Mouse (Mus musculus) left cerebral cortex, postnatal 36 days (tissue): ENCODE data around the gene Bmp15. TPM values are rescaled to one million over a fixed set of nuclear protein-coding genes. Genes with fewer than 3 reads are reported as not detected.

Experiments used
- DNase-seq, 2 experiments: peaks; one replicate each; pipeline ENCODE4 v3.0.0; 2021 to 2022; ENCODE audit warnings: low spot score in 2 of 2, mixed read lengths in 1 of 2
- intact Hi-C: fragments of 180-260 bp; cut with DNase I; formaldehyde crosslinking; loops from one replicate; pipeline ENCODE4 v1.15.1; 2025
- total RNA-seq, 2 experiments: library from RNA; stranded (reverse); gene quantifications; 2 replicates each; pipeline ENCODE4 v1.2.3; 2021

Bmp15 gene
- under 1 TPM; 0.30 to 0.34 TPM for total RNA-seq

DNA sequence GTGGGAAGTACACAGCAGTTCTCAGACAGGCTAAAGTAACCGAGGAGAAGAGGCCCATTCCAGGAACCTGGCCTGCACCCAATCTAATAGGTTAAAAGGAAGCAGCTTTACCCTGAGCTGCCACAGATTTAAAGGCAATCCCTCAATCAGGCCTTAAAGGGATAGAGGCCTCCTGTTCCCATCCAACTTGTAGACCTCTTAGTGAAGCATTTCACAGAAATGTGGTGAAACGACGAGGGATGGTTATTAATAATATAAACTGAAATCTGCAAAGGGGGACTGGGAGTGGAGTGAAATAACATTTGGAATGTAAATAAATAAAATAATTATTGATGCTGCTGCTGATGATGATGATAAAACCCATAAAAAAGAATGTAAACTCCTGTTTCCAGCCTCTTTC is at the start of gene Bmp15:
Gene Bmp15, minus strand, starts transcription at position 101 of the 400 bp plus-strand sequence.
- intact Hi-C loops: no loop called here

GRCm38 (mm10) chrX:6368822-6369221 is 48.3 kb upstream of the Bmp15 start:
- DNase-seq: no peak
- intact Hi-C loops: no loop called here

More for the DNA sequence above, at the start of gene Bmp15:
- no peak for DNase-seq

DNA sequence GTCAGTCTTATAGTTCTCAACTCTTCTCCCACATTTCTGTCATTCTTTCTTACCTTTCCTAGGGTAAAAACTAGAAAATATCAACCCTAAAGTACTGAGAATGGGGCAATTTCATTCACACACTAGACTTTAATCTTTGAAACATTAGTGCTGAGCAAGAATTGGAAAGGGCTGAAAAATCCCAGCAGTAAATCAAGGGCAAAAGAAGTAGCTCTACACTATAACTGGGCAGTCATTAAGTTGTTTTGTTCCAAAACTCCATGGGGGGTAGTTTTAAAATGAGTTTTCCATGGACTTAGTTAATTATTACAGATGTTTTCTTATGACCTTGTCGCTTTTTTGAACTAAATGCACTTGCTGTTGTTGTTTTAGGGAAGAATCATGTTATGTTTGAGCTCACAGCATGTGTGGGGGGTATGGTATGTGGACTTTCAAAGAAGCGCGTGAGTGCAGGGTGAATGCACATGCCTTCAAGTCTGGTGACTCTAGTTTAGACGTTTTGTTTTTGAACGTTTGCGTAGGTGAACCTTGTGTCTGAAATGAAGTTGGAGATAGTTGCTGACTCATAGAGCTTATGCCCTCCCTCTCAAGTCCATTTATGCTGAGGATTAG is 37.1 kb upstream of the Bmp15 start:
- DNase-seq: no peak
- intact Hi-C loops: no loop called here

GRCm38 (mm10) chrX:6356876-6357275 is 36.4 kb upstream of the Bmp15 start:
- intact Hi-C loops: no loop called here
- no peak for DNase-seq

GRCm38 (mm10) chrX:6345273-6345959 is 24.9 kb upstream of the Bmp15 start:
- no peak for DNase-seq
- intact Hi-C loops: no loop called here

- intact Hi-C loops: no loop called here
Measured at GRCm38 (mm10) chrX:6324056-6324455, 3.5 kb upstream of the Bmp15 start.

GRCm38 (mm10) chrX:6317747-6318146 is 2.8 kb downstream of the Bmp15 start:
- intact Hi-C loops: no loop called here
- DNase-seq: no peak

More at GRCm38 (mm10) chrX:6324056-6324455, 3.5 kb upstream of the Bmp15 start:
- no peak for DNase-seq

Other genes with a start within 250 kb of the Bmp15 start
- 1 to 10 TPM in 1 of 2 experiments, under 1 TPM in 1; 0.42 to 1.6 TPM for gene AU022751, start 237.3 kb downstream of the Bmp15 start, total RNA-seq
- 10 to 100 TPM; 26.4 to 26.6 TPM for gene Nudt10, start 147.7 kb downstream of the Bmp15 start, total RNA-seq
- gene Shroom4, start 79.1 kb upstream of the Bmp15 start, total RNA-seq: 1 to 10 TPM; 4.4 to 5.0 TPM